Mouse (Mus musculus) fibroblast of lung, adult 2 months (primary cell): Measurements from ENCODE around the gene Ppm1f.
"Not testable (repeated sequence)": the region's sequence is repeated elsewhere in the genome, so short reads cannot be mapped to it uniquely, and the experiment has no call there.

Experiments used
- DNase-seq: peaks from one replicate; pipeline ENCODE4 v3.0.0-alpha.2; 2011; ENCODE audit warnings: low read depth

Gene Ppm1f

GRCm38 (mm10) chr16:16911641-16912597, 15.7 kb downstream of the Ppm1f start:
- DNase-seq = no peak

DNA sequence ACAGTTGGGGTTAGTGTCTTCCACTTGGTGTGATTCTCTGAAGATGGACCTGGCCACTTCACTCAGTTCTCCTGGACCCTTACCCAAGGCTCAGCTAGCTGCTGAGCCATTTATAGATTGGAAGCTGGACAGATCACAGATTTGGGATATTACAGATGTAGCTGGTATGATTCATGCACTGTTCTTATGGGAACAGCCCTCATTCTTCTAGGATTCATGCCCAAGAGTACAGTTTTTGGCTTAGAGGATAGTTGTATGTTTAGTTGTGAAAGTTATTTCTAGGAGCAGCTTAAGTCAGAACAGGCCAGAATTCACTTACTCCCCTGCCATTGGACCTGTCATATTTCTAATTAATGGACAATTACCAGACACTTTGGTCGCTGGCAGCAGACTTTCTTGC, 17.2 kb downstream of the Ppm1f start:
- no peak for DNase-seq

DNA sequence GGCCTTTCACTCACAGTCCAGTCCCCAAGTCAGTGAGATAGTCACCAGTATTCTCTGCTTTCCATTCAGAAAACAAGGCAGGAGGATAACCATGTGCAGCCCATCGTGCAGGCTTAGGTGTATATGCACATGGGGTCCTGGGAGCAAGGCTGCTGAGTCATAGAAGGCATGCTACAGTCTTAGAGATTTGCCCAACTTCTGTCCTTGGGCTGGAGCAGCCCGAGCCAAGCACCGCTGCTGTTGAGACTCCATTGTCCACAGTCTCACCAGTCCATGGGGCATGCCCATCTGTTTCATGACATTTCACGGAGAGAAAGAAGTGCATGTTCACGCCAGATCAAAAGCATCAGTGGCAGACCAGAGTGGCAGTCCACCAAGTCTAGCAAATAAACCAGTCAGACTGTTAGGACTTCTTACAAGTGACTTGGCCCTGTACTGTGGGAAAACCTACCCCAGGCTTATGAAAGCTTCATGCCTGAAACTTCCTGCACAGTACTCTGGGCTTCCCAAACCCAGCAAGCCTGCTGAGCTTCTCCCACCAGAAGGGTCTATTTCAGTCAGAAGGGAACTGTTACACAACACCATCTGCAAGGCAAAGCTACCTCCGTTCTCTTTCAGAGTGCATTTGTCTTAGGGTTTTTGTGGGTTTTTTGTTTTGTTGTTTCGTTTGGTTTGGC, 22.3 kb downstream of the Ppm1f start:
- DNase-seq = no peak

GRCm38 (mm10) chr16:16921021-16921435, 24.8 kb downstream of the Ppm1f start:
- DNase-seq = no peak

GRCm38 (mm10) chr16:16924481-16924880, 28.2 kb downstream of the Ppm1f start:
- DNase-seq = no peak

DNA sequence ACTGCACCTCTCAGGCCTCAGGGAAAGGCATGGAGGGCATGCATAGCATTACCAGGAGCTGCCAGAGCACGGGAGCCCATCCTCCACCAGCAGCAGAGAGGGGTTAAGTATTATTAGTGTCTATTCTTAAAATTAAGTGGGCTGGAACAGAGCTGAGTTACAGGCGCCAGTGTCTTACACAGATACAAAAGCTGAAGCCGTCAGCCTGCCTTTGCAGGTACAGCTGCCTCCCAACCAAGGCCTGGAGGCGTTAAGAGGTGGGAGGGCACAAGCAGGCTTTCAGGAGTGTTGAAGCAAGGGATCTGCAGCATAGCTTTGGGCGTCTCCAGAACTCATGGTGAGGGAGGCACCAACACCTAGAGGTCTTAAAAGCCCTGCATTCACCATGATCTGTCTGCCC, 30.3 kb downstream of the Ppm1f start:
- DNase-seq = no peak

DNA sequence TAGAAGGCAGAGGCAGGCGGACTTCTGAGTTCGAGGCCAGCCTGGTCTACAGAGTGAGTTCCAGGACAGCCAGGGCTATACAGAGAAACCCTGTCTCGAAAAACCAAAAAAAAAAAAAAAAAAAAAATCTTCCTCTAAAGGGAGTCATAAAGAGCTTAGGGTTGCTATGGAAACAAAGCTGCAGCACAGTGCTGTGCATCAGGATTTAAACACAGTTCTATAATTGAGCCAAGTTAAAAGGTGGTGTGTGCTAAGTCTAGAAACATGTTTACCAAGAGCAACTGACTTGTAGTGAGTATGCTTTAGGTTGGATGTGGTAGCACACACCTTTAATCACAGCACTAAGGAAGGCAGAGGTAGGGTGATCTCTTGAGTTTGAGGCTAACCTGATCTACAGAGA, 32.6 kb downstream of the Ppm1f start:
- DNase-seq = not testable (repeated sequence)

GRCm38 (mm10) chr16:16930326-16930725, 34.1 kb downstream of the Ppm1f start:
- no peak for DNase-seq

DNA sequence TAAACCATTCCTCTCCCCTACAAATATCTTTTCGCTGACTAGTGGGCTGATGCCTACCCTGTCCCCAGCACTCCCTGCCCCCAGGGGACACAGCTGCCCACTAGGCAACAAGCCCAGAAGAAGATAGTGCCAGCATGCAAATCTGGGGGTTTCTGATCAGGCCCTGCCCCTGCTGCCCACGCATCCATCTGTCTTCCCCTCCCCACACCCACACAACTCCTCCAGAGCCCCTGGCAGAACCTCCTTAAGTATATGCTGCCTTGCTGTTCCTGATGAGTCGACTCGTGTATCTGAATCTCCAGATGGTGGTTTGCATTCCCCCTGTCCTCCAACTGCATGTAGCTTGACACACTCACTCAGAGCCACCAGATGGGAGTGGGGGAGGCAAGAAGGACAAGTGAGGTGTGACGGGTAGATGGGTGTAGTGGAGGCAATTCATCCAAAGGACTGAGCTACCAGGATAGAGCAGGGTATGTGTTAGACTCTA, 34.6 kb downstream of the Ppm1f start:
- DNase-seq = no peak

DNA sequence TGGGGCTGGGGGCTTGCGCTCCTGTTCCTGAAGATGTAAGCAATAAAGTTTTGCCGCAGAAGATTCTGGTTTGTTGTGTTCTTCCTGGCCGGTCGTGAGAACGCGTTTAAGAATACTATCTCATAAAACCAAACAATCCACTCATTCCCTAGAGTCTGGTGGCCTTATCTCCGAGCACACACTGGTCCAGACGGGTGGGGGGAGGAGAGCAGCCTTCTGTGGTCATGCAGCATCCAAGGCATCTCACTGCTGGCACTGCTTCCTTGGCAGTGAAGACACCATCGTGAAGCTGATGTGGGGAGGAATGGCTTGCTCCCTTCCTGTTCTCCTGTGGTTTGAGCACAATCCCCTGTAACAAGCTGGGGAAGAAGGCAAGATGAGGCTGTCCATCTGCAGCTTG, 43.3 kb downstream of the Ppm1f start:
- DNase-seq = no peak

DNA sequence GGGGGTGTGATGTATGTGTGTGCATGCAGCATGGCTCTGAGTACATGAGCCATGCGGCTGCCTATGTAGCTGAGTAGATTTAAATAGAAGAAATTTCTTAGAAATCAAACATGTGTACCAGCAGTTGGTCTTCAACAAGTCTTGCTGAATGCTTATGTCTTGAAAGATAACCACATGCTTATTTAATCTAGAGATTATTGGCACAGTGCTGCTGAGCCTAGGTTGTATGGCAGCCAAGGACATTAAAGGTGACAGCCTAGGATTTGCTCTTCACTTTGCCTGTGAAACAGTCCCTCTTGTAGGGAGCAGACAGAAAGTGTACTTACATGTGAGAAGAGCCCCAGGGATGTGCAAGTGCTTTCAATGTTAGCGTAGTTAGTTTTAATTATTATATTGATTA, 44.8 kb downstream of the Ppm1f start:
- no peak for DNase-seq

DNA sequence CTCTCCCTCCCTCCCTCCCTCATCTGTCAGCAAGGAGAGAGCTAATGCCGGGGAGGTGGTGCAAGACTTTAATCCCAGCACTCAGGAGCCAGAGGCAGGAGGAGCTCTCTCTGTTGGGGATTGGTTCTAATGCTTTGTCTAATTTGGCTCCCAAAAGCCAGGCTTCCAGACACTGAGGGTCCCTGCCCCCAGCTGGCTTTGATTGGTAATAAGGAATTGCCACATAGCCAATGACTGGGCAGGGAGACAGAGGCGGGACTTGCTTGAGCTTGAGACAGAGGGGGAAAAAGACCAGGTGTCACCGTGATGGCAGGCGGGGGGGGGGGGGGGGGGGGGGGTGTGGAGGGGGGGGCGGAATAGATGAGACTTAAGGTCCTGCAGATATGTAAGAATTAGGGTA, 62.3 kb downstream of the Ppm1f start:
- no peak for DNase-seq

GRCm38 (mm10) chr16:16959907-16960306, 63.6 kb downstream of the Ppm1f start:
- DNase-seq = no peak

DNA sequence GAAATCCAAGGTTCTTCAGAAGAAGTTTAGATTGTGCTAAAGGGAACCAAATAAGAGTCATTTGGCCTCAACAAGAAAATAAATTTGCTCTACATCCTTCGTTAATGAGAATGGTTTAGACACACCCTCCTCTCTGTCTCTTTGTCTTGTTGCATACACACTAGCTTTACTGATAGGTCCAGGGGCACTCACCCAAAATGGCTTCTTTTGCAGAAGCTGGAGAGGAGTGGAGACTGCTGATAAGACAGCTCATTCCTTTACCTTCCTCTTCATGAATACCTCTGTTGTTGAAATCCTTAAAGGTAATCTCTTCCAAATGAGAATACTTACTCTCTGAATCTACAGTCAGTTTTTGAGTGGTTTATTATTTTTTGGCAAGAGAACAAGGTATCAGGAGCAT, 68.9 kb downstream of the Ppm1f start:
- no peak for DNase-seq

DNA sequence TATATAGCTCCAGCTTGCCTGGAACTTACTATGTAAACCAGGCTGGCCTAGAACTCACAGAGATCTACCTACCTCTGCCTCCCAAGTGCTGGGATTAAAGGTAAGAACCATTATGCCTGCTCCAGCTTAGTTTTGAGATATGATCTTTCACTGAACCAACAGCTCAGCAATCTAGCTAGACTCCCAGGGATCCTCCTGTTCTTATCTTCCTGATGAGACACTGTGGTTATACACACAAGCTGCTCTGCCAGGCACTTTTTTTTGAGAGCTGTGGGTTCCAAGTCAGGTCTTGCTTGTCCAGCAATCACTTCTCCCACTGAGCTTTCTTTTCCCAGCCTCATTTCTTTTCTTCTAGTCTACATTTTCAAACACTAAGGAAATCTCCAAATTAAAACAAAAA, 70.0 kb downstream of the Ppm1f start:
- no peak for DNase-seq
